Mouse (Mus musculus) small intestine, adult 2 months (tissue): ENCODE measurements around the gene Abat. TPM values are rescaled to one million over a fixed set of nuclear protein-coding genes. Genes with fewer than 3 reads are reported as not detected.

Experiments used
- H3K27ac ChIP-seq: fragments of 200-500 bp; 2 replicates; pipeline ENCODE4 v1.5.1; 2012; ENCODE audit warnings: low read depth, low read length, control low read depth, inconsistent platforms; ENCODE audit not compliant: insufficient read depth
- H3K27me3 ChIP-seq: fragments of 200-500 bp; 2 replicates; pipeline ENCODE4 v1.6.1; 2012; ENCODE audit warnings: mild to moderate bottlenecking, moderate library complexity, low read length, inconsistent platforms; ENCODE audit not compliant: control insufficient read depth, insufficient read depth
- H3K36me3 ChIP-seq: fragments of 200-500 bp; 2 replicates; pipeline ENCODE4 v1.6.1; 2012; ENCODE audit warnings: mild to moderate bottlenecking, low read length, control low read depth, inconsistent platforms; ENCODE audit not compliant: control insufficient read depth, insufficient read depth
- H3K4me1 ChIP-seq: fragments of 200-500 bp; 2 replicates; pipeline ENCODE4 v1.6.1; 2012; ENCODE audit warnings: low read length, inconsistent platforms, mixed read lengths; ENCODE audit not compliant: control insufficient read depth, insufficient read depth, insufficient read length
- H3K4me3 ChIP-seq: fragments of 200-500 bp; 2 replicates; pipeline ENCODE4 v1.5.1; 2012; ENCODE audit warnings: low read depth, mild to moderate bottlenecking, control low read depth, inconsistent platforms, low read length, moderate library complexity
- CTCF ChIP-seq: fragments of 200-500 bp; IDR thresholded peaks from 2 replicates; pipeline ENCODE4 v1.5.1; 2012; ENCODE audit warnings: low read depth, mild to moderate bottlenecking, control low read depth, inconsistent platforms, low read length, moderate library complexity, mixed read lengths; ENCODE audit not compliant: insufficient replicate concordance, insufficient read length; ENCODE audit errors: extremely low read depth
- POLR2A ChIP-seq: fragments of 200-500 bp; IDR thresholded peaks from 2 replicates; pipeline ENCODE4 v1.6.1; 2012; ENCODE audit warnings: low read depth, mild to moderate bottlenecking, control low read depth, inconsistent platforms, low read length, moderate library complexity
- WGBS: fragments of 180-500 bp; shearing (Covaris S2); methylation state at CpG from one replicate; pipeline ENCODE4 v1.1.7; 2018; 5-methylcytosine and 5-hydroxymethylcytosine counted together
- polyA plus RNA-seq: library from polyadenylated mRNA; depleted of rRNA; stranded (reverse); fragments of >200 nt; gene quantifications from 2 replicates; pipeline ENCODE4 v1.2.3, GENCODE M21; 2012

The Abat gene
- polyA plus RNA-seq, 1 experiment, result 22.0 TPM

GRCm38 (mm10) chr16:8650007-8650406, 136.8 kb downstream of the Abat start:
- Histone ChIP-seq H3K4me3 (no peak overlapping the region), H3K27me3 (no peaks in the 10 kb centered on the region), H3K27ac (no peak overlapping the region), H3K4me1 (no peaks in the 10 kb centered on the region), H3K36me3 (peaks cover 86% of the 10 kb centered on the region)
- TF ChIP-seq POLR2A, result no peak
- TF ChIP-seq CTCF, result no peak
- 92% methylated on average over 3 of the region's 3 CpGs for WGBS

GRCm38 (mm10) chr16:8655108-8655507, 141.9 kb downstream of the Abat start:
- TF ChIP-seq POLR2A (no peak), CTCF (no peak)
- Histone ChIP-seq H3K36me3 (peaks cover 75% of the 10 kb centered on the region), H3K4me1 (peaks cover 3% of the 10 kb centered on the region; the same call in 1 of the 2 replicates), H3K27me3 (no peaks in the 10 kb centered on the region), H3K4me3 (no peak overlapping the region), H3K27ac (no peak overlapping the region)
- 85% methylated on average over 6 of the region's 6 CpGs for WGBS

- Histone ChIP-seq H3K36me3 (peaks cover 76% of the 10 kb centered on the region), H3K27ac (no peak overlapping the region), H3K4me1 (peaks cover 3% of the 10 kb centered on the region; the same call in 1 of the 2 replicates), H3K27me3 (no peaks in the 10 kb centered on the region), H3K4me3 (no peak overlapping the region)
- WGBS, result 73% methylated on average over 9 of the region's 9 CpGs
- TF ChIP-seq CTCF (peak; percentile 29; the same call in 1 of the 2 replicates), POLR2A (no peak)
These were observed 142.4 kb downstream of the Abat start for GRCm38 (mm10) chr16:8655599-8655998.

- no peaks in the 10 kb centered on the region for H3K27me3 ChIP-seq
- H3K4me1 ChIP-seq, result peaks cover 3% of the 10 kb centered on the region; the same call in 1 of the 2 replicates
- H3K27ac ChIP-seq, result no peak overlapping the region
- no peak overlapping the region for H3K4me3 ChIP-seq
- WGBS, result 78% methylated on average over 2 of the region's 2 CpGs
- H3K36me3 ChIP-seq, result peaks cover 73% of the 10 kb centered on the region
- TF ChIP-seq POLR2A (no peak), CTCF (no peak)
These were observed 143.0 kb downstream of the Abat start for GRCm38 (mm10) chr16:8656256-8656655.

GRCm38 (mm10) chr16:8658349-8658748, 145.1 kb downstream of the Abat start:
- no peak overlapping the region for H3K4me3 ChIP-seq
- H3K27me3 ChIP-seq, result no peaks in the 10 kb centered on the region
- no peak overlapping the region for H3K27ac ChIP-seq
- WGBS, result 86% methylated on average over 4 of the region's 4 CpGs
- peaks cover 74% of the 10 kb centered on the region for H3K36me3 ChIP-seq
- peaks cover 3% of the 10 kb centered on the region; the same call in 1 of the 2 replicates for H3K4me1 ChIP-seq
- TF ChIP-seq CTCF (no peak), POLR2A (no peak)

GRCm38 (mm10) chr16:8658764-8659163, 145.5 kb downstream of the Abat start:
- peaks cover 3% of the 10 kb centered on the region; the same call in 1 of the 2 replicates for H3K4me1 ChIP-seq
- no peak for TF ChIP-seq POLR2A
- TF ChIP-seq CTCF, result no peak
- H3K36me3 ChIP-seq, result peaks cover 75% of the 10 kb centered on the region
- 93% methylated on average over 4 of the region's 4 CpGs for WGBS
- H3K4me3 ChIP-seq, result no peak overlapping the region
- H3K27me3 ChIP-seq, result no peaks in the 10 kb centered on the region
- H3K27ac ChIP-seq, result no peak overlapping the region

- H3K4me1 ChIP-seq, result peaks cover 18% of the 10 kb centered on the region
- TF ChIP-seq POLR2A (no peak), CTCF (no peak)
- no peak overlapping the region for H3K4me3 ChIP-seq
- peaks cover 41% of the 10 kb centered on the region for H3K36me3 ChIP-seq
- WGBS, result 53% methylated on average over 2 of the region's 2 CpGs
- H3K27me3 ChIP-seq, result no peaks in the 10 kb centered on the region
- H3K27ac ChIP-seq, result no peak overlapping the region
These were observed 149.8 kb downstream of the Abat start for GRCm38 (mm10) chr16:8663022-8663421.
